Mouse (Mus musculus): ENCODE results near the gene Npepps.

The Npepps gene

GRCm38 (mm10) chr11:97232436-97232835 lies 48.0 kb downstream of the Npepps start:
- no peak for DNase-seq

GRCm38 (mm10) chr11:97229396-97229795 lies 51.0 kb downstream of the Npepps start:
- no peak for DNase-seq

GRCm38 (mm10) chr11:97228985-97229384 lies 51.5 kb downstream of the Npepps start:
- DNase-seq, result peak in 1 of 2 experiments; percentile 40

GRCm38 (mm10) chr11:97226131-97226530 lies 54.3 kb downstream of the Npepps start:
- DNase-seq, result no peak

- no peak for DNase-seq
Observed at GRCm38 (mm10) chr11:97223485-97223884, 57.0 kb downstream of the Npepps start.

GRCm38 (mm10) chr11:97221611-97222010 lies 58.8 kb downstream of the Npepps start:
- no peak for DNase-seq

- no peak for DNase-seq
Observed at GRCm38 (mm10) chr11:97220211-97220610, 60.2 kb downstream of the Npepps start.

GRCm38 (mm10) chr11:97214411-97214810 lies 66.0 kb downstream of the Npepps start:
- peak; percentile 18 to 56 for DNase-seq

- peak; percentile 36 to 56 for DNase-seq
Observed at GRCm38 (mm10) chr11:97210728-97211400, 69.6 kb downstream of the Npepps start.

GRCm38 (mm10) chr11:97207011-97207422 lies 73.4 kb downstream of the Npepps start:
- DNase-seq, result no peak

- DNase-seq, result no peak
Observed at GRCm38 (mm10) chr11:97199519-97199918, 80.9 kb downstream of the Npepps start.

- peak; percentile 61 to 79 for DNase-seq
Observed at GRCm38 (mm10) chr11:97198601-97199000, 81.8 kb downstream of the Npepps start.

- DNase-seq, result no peak
Observed at GRCm38 (mm10) chr11:97197021-97197420, 83.4 kb downstream of the Npepps start.

GRCm38 (mm10) chr11:97196541-97196940 lies 83.9 kb downstream of the Npepps start:
- DNase-seq, result peak; percentile 48 to 64

GRCm38 (mm10) chr11:97192621-97192951 lies 87.9 kb downstream of the Npepps start:
- no peak for DNase-seq

- no peak for DNase-seq
Observed at GRCm38 (mm10) chr11:97191915-97192620, 88.4 kb downstream of the Npepps start.

- DNase-seq, result no peak
Observed at GRCm38 (mm10) chr11:97190992-97191391, 89.4 kb downstream of the Npepps start.

- peak in 1 of 2 experiments; percentile 32 for DNase-seq
Observed at GRCm38 (mm10) chr11:97189645-97190044, 90.8 kb downstream of the Npepps start.

GRCm38 (mm10) chr11:97189231-97189630 lies 91.2 kb downstream of the Npepps start:
- DNase-seq, result peak in 1 of 2 experiments; percentile 36

GRCm38 (mm10) chr11:97188643-97188955 lies 91.8 kb downstream of the Npepps start:
- DNase-seq, result no peak

GRCm38 (mm10) chr11:97187764-97188642 lies 92.4 kb downstream of the Npepps start, which contains the start of gene Kpnb1:
Gene Kpnb1 (minus strand): TSS chr11:97187881.
- DNase-seq, result peak; percentile 97 to 100

- DNase-seq, result peak; percentile 95 to 99
Observed at GRCm38 (mm10) chr11:97186947-97187763, 93.3 kb downstream of the Npepps start.

Measured in kidney, postnatal 25 days (tissue).